Mouse (Mus musculus) naive thymus-derived CD4-positive, alpha-beta T cell, adult 2 months (primary cell): ENCODE data around the gene Apobec3.
"Not testable (repeated sequence)": the region's sequence is repeated elsewhere in the genome, so short reads cannot be mapped to it uniquely, and the experiment has no call there.

Source experiments
- DNase-seq: peaks from one replicate; pipeline ENCODE4 v3.0.0-alpha.2; 2011; ENCODE audit warnings: low read depth

Gene Apobec3

DNA sequence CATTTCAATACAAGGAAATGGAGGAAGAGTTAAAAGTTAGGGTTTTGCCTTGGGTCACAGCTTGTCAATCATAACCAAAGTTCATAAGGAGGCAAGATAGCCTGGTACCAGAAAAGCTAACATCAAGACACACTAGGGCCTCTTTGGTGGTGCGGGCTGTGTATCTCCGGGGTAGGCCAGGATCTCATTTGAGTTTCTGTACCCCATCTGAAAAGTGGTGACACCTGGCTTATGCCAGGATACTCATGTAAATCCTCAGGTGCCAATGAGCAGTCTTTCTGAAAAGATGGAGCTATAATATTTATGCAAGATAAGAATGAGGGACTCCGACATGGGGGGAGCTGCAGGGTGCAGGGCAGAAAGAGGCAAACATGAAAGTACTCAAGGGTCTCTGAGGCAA, 36.9 kb downstream of the Apobec3 start:
- no peak for DNase-seq

DNA sequence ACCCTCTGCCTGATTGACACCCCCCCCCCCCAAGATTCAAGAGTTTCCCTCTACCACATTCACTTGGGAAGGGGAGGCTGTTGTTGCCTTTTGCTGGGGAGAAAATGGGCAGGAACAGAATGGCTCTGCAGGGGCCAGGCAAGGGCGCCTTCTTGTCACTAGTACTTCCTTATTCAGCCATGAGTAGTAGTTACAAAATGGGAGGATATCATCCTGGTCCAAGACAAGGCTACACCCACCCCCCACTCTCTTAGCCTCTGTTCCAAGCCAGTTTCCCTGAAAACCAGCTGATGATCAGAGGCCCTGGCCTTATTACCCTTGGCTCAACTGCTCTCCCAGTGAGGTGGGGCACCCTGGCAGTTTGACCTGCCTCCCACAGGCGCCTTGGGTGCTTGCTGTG, 37.3 kb downstream of the Apobec3 start:
- DNase-seq, result no peak

DNA sequence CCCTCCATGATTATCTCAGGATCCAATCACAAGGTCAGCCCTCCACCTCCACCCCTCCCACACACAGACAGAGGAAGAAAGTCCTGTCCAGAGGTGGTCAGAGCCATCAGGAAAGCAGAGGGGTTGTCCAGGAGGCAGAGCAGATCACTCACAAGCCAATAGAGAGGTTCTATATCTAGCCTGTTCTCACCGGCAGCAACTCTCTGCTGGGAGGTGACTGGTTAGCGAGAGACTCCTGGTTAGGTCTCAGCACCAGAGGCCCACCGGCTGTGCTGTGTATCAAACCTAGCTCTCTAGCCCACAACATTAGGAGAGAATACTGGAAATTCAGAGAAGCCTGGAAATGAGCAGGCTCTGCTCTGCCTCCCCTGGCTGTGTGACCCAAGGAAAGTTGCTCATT, 38.3 kb downstream of the Apobec3 start:
- DNase-seq, result no peak

DNA sequence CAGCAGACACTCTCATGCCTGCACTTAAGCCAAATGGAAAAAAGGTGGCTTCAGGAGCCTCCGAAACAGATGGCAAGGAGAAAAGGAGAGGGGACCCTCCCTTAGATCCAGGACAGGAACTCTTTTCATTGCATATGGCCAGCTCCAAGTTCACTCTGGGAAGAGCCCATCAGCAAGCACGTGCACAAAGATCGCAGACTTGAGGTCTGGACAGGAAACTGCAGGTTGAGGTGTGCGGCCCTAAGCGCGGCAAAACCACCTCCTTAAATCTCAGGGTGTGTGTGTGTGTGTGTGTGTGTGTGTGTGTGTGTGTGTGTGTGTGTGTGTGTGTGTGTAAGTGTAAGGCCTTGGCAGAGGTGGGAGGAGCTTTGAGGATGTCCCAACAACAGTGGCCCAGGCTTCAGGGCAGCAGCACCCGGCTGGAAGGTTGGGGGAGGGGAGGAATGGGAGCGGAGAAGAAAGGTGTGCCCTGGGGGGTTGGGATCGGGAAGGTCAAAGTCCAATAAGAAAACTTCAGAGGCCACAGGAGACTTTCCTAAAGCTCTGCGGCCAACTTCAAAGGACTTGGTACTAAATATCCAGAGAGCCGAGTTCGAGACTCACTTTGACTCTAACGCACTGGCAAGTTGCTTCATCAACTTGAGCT, 40.2 kb downstream of the Apobec3 start:
- DNase-seq, result peak; percentile 72

- peak; percentile 97 for DNase-seq
These were observed 41.0 kb downstream of the Apobec3 start for GRCm38 (mm10) chr15:79932323-79932987.

- DNase-seq, result peak; percentile 47
These were observed 41.7 kb downstream of the Apobec3 start for GRCm38 (mm10) chr15:79933052-79933669.

DNA sequence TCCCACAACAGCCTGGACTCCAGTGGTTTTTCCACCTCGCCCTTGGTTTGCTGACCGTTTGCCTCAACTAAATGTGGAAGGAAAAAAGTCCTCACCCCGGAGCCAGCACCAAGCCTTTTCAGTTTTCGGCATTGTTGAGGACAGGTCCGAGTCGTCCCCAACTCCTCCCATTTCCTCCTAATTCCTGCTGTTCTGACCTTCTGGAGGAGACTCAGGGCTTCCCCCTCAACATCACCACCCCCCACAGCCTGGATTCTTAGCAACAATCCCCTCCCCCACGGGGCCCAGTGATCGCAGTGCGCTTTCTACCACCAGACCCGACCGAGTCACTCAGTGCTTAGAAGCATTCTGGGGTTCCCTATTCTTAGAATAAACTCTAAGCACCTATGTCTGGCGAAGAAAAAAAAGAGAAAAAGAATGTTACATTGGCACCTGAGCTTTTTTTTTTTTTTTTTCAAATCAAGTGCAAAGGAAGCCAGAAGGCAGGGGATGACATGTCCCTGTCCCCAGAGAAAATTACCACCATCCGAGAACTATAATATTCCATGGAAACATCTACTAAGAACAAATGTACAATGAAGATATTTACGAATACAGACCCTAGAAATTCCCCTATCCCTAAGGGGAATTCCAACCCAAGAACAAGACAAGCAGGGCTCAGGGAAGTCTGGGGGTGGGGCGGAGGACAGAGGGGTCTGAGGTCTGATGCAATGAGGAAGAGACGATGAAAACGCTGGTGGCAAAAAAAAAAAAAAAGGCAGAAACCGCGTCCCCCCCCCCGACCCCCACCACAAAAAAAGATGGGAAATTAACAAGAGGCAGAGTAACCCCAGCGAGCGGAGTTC, 42.4 kb downstream of the Apobec3 start:
- DNase-seq, result no peak

- peak; percentile 59 for DNase-seq
These were observed 43.3 kb downstream of the Apobec3 start for GRCm38 (mm10) chr15:79934776-79935175.

DNA sequence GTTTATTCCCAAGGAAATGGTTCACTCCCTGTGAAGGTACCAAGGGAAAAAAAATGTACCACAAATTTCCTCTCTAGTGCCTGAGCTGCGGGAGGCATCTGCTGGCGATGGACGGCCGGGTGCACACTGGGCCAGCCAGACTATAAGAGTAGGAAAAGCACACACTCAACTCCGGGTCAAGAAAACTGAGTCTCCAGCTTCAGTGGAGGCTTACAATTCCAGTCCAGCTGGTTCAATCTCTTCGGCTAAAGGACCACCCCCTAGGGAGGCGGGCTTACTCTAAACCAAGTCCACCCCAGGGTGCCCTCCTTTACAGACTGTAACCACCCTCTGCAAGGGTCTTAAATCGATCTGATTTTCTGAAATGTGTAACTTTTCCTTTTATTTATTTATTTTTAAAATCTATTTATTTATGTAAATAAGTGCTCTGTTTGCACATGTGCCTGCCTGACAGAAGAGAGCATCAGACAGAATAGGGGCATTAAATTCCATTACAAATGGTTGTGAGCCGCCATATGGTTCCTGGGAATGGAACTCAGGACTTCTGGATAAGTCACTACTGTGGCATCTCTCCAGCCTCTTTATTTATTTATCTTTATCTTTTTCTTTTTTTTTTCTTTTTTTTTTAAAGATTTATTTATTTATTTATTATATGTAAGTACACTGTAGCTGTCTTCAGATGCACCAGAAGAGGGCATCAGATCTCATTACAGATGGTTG, 44.4 kb downstream of the Apobec3 start:
- no peak for DNase-seq

DNA sequence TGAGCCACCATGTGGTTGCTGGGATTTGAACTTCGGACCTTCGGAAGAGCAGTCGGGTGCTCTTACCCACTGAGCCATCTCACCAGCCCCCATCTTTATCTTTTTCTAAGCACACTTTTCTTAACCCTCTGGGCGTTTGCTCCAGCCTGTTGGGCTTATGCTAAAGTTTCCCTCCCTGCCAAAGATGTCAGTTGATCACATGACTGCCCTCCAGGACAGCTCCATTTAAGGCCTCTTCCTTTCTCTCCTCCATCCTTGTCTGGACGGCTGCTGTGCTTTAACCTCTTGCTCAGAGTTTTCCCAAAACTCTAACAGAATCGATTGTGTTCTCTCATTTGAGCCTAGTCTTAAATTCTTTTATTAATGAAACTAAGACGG, 44.9 kb downstream of the Apobec3 start:
- DNase-seq, result no peak

DNA sequence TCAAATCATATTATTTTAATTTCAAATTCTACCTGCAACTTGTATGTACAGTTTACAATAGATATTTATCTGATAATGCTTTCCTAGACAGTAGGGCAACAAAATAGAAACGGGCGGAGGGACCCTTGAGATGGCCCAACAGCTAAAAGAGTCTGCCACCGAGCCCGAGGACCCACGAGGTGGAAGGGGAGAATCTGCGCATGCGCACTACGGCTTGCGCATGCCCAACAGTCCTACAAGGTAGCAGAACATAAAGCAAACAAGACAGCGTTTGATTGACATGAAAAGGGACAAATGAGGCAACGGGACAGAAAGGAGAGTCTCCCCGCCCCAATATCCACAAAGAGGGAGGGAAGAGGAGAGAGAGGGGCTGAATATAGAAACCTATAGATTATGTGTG, 47.6 kb downstream of the Apobec3 start:
- no peak for DNase-seq

GRCm38 (mm10) chr15:79939501-79939900, 48.0 kb downstream of the Apobec3 start:
- DNase-seq, result not testable (repeated sequence)

DNA sequence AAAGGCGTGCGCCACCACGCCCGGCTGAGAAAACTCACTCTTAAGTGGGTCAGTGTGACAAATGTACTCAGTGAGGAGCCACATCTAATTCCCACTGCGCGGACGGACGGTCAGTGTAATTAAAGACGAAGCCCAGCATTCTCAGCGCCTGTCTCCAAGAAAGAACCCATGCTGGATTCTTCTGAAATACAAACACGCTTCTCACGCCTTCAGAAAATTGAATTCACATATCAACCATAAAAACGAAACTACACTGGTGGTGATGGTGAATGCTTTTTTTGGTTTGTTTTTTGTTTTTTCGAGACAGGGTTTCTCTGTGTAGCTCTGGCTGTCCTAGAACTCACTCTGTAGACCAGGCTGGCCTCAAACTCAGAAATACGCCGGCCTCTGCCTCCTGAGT, 48.5 kb downstream of the Apobec3 start:
- no peak for DNase-seq

- DNase-seq, result peak; percentile 84
These were observed 49.5 kb downstream of the Apobec3 start for GRCm38 (mm10) chr15:79940932-79941331.

DNA sequence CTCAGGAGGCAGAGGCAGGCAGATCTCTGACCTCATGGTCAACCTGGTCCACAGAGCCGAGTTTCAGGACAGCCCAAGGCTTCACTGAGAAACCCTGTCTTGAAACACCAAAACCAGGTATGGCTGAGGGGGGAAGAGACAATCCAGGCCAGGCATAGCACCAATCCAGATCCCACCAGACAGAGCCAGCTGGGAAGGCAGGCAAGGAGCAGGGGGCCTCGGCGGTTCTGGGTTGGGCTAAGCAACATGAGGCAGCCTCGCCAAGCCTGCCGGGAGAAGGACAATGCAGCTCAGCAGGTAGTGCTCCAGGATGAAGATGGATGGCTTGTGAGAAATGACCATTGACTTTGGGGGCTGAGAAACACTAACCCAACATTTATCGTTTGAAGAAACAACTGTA, 51.1 kb downstream of the Apobec3 start:
- no peak for DNase-seq

GRCm38 (mm10) chr15:79943584-79943983, 52.1 kb downstream of the Apobec3 start:
- no peak for DNase-seq

DNA sequence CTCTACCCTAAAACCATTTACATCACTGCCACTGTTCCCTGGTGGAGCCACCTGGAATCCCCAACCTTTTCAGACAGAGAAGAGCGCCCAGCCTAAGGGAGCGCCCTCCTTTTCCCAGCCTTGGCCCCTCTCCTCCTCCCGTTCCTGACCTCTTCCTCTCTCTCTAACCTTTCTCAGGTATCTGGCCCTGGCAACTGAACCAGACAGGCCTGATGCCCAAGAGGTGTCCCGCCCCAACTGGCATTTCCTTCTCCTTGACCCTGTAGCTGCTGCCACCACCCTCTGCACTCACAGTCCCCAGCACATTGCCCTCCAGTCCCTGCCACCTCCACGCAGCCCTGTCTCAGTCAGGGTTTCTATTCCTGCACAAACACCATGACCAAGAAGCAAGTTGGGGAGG, 53.5 kb downstream of the Apobec3 start:
- no peak for DNase-seq

GRCm38 (mm10) chr15:79946022-79946421, 54.6 kb downstream of the Apobec3 start:
- peak; percentile 92 for DNase-seq

GRCm38 (mm10) chr15:79946790-79947189, 55.3 kb downstream of the Apobec3 start:
- peak; percentile 47 for DNase-seq

DNA sequence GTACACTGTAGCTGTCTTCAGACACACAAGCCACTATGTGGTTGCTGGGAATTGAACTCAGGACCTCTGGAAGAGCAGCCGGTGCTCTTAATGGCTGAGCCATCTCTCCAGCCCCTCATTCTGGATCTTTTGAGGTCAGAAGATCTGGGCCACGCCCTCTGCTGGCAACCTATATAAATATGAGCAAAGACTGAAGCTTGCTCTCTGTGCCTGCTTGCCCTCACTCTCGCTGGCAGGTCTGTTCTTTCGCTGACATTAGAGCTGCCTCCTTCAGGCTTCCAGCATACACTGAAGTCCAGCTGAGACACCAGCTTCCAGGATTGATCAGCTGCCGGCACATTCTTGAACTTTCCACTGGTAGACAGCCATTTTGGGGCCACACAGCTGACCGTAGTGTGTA, 56.2 kb downstream of the Apobec3 start:
- DNase-seq, result peak; percentile 49

DNA sequence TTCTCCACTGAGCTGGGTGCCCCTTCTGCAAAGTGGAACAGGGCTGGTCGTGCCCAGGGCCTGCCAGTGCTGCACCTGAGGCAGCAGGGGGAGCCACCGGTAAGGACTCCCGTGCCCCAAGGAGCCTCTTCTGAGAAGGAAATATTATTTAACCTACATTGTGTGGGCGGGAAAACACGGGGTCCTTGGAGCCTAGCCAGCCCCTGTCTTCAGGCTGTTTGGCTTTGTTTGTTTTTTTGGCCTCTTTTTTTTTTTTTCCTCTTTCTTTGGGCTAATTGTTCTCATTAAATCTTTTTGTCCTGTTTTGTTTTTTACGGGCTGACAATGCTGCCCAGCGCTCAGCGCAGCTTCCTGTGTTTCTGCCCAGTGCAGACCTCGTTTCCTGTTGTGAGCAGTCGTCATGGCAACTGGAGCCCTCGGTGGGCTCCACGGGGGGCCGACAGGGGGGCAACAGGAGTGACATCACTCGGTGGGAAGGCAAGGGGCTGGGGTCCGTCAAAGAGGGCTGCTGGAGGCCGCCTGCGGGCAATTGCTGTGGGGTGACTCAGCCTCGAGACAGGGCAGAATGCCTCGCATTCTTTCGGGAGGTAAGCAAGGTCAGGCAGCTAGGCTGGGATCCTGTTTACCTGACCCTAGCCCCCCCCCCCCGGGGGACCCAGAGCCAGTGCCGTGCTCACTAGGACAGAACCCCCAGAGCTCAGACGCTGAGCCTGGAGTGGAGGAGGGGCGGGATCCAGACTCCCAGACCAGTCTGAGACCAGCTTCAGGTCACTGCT, 59.0 kb downstream of the Apobec3 start:
- DNase-seq, result peak; percentile 84
